Mouse (Mus musculus) frontal cortex, postnatal 14 days (tissue): Measurements from ENCODE around the gene 1700013G24Rik.
A peak's percentile ranks its signal among the peaks of the same experiment; 100 is the strongest.
"Not testable (repeated sequence)": the region's sequence is repeated elsewhere in the genome, so short reads cannot be mapped to it uniquely, and the experiment has no call there.

ENCODE experiments used
- DNase-seq, 2 experiments: peaks; one replicate each; pipeline ENCODE4 v3.0.0; 2022; ENCODE audit warnings: low spot score in 2 of 2

1700013G24Rik gene

GRCm38 (mm10) chr4:137453234-137453767, at the start of gene 1700013G24Rik:
Gene 1700013G24Rik (plus strand): TSS chr4:137453284.
- no peak for DNase-seq

- DNase-seq, result no peak
Measured at GRCm38 (mm10) chr4:137405571-137405970, 47.5 kb upstream of the 1700013G24Rik start.

DNA sequence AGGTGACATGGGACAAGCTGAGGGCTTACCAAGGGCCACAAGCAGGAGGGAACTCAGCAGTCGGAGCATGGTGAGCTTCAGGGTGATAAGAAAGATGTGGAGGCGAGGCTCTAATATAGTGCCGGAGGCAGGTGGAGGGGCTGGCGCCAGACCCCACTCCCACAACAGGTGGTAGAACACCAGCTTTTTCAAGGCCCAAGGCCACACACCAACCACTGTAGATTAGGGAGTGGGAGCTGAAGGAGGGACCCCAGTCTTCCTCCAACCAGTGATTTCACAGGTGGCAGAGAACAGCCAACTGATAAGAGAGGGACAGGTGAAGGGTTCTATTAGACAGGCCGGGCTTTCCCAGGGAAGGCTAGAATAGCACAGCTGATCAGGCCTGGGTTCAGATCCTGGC, 43.4 kb upstream of the 1700013G24Rik start, which contains the start of gene Cela3a:
Gene Cela3a (minus strand): TSS at position 101 of the 400 bp plus-strand sequence.
- no peak for DNase-seq

DNA sequence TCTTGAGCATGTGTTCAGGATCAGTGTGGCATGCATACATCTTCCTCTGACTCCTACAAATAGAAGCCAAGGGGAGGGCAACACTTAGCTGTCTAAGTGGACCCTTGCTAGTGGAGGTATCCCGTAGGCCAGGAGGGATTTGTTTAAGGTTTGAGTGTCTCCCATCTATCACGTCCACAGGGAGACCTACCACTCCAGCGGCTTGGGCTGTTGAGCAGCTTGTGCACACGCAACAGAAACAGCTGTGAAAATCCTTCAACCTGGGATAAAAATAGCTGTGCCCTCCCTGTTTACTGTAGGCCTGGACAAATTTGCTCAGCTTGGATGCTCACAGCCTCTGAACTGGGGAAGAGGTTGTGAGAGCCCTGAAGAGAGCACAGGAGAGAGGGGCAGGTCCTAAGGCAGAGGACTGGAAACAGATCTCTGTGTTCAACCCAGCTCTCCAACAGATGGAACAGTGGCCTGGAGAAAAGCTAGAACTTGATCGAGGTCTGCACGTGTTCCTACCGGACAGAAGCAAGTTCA, 40.8 kb upstream of the 1700013G24Rik start:
- DNase-seq, result not testable (repeated sequence)

GRCm38 (mm10) chr4:137414936-137415335, 38.1 kb upstream of the 1700013G24Rik start:
- DNase-seq, result no peak

GRCm38 (mm10) chr4:137417712-137418564, 35.1 kb upstream of the 1700013G24Rik start:
- no peak for DNase-seq

- no peak for DNase-seq
Measured at GRCm38 (mm10) chr4:137430502-137430901, 22.6 kb upstream of the 1700013G24Rik start, which contains the start of gene Cela3b. Gene Cela3b (minus strand): TSS chr4:137430540.

GRCm38 (mm10) chr4:137432700-137433550, 20.2 kb upstream of the 1700013G24Rik start:
- DNase-seq, result not testable (repeated sequence)

DNA sequence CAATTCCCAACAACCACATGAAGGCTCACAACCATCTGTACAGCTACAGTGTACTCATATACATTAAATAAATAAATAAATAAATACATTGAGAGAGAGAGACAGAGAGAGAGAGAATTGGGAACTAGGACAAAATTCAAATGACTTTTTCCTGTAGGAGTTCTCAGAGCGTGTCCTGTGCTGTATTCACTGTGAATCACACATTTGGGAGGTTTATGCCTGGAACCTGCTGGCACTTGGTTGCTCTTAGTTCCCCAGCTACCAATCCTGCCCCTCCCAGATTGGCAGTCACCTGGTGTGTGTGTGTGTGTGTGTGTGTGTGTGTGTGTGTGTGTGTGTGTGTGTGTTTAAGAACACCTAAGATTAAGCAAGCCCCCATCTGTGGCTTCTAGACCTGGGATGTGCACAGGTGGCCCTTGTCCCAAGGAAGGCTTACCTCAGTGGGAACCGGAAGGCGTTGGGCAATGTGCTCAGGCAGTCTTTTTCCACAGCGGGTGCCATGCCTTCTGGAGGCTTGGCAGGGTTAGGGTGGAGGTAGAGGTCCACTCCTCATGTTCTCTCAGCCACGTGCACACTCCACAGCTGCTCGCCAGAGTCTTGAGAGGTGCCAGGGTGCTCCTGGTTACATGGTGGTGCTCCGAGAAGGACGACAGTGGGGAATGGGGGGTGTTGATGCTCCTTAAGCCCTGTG, 16.0 kb upstream of the 1700013G24Rik start:
- DNase-seq, result no peak

- DNase-seq, result no peak
Measured at GRCm38 (mm10) chr4:137438842-137439241, 14.2 kb upstream of the 1700013G24Rik start.

DNA sequence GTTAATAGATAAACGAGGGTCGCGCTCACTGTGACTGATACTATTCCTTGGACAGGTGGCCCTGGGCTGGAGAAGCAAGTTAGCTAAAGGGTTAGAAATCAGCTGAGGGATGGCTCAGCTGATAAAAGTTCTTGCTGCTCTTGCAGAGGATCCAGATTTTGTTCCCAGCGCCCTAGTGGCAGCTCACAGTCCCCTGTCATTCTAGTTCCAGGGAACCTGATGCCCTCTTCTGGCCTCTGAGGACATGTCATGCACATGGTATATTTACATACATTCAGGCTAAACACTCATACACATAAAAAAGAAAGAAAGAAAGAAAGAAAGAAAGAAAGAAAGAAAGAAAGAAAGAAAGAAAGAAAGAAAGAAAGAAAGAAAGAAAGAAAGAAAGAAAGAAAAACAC, 11.8 kb upstream of the 1700013G24Rik start:
- no peak for DNase-seq

GRCm38 (mm10) chr4:137443625-137444024, 9.5 kb upstream of the 1700013G24Rik start:
- peak; percentile 35 to 77 for DNase-seq

- no peak for DNase-seq
Measured at GRCm38 (mm10) chr4:137445881-137446280, 7.2 kb upstream of the 1700013G24Rik start.

DNA sequence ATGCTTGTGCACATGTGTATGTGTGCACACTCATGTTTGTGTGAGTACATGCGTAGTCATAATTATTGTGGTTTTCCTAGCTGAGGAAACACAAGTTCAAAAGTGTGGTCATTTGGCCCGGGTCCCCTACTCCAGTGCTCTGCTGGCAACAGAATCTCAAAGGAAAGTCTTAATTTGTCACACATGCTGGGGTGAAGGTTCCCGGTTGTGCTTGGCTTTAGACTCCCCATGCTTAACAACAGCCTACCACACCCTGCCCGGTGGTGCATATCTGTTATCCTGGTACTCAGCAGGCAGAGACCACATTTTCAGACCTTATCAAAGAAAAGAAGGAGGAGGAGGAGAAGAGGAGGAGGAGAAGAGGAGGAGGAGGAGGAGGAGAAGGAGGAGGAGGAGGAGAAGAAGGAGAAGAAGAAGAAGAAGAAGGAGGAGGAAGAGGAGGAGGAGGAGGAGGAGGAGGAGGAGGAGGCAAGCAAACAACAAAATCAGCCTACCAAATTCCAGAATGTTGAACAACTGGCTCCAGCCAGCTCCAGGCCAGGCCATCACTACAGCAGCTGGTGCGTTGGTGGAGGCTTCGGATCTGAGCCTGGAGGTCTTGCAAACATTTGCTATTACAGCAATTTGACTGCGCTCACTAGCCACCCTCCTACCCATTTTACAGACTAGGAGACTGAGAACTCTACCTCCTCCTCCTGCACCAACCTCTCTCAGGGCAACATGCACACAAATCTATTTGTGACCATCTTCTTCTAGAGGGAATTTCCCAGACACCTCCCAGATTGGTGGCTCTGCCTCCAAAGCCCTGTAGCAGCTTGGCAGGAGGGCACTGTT, 5.5 kb upstream of the 1700013G24Rik start:
- no peak for DNase-seq

DNA sequence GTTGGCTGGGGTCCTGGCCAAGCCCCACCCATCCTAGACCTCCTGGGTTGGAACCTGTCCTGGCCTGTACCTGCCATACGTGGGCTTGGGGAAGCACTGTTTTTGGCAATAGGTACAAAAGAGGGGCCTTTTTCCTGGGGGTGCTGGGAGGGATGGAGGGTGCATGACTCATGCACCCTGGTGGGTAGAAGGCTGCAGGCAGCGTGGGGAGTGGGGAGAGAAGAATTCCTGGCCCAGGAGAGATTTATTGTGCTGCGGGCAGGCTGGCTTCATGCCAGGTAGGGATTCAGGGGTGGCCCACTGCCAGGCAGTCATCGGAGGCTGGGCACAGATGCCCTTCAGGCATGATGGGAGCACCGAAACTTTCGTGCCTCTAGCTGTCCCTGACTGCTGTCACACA, 4.9 kb upstream of the 1700013G24Rik start:
- DNase-seq, result no peak

- DNase-seq, result no peak
Measured at GRCm38 (mm10) chr4:137448641-137449040, 4.4 kb upstream of the 1700013G24Rik start.

DNA sequence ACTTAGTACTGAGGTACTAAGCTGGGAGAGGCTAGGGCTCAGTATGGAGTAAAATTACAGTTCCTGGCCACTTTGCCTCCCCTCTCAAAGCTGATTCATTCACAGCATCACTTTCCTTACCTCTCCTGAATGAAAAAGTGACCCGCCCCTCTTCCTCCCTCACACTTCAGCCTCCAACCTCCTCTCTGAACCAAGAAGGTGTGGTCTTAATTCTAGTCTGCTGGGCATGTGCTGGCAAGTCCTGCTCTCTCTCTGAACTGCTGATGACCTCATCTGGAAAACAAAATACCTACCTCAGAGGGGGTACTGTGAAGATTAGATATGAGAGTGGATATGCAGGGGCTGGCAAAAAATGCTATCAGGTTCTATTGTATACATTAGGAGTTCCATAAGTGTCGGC, 4.0 kb upstream of the 1700013G24Rik start:
- no peak for DNase-seq

DNA sequence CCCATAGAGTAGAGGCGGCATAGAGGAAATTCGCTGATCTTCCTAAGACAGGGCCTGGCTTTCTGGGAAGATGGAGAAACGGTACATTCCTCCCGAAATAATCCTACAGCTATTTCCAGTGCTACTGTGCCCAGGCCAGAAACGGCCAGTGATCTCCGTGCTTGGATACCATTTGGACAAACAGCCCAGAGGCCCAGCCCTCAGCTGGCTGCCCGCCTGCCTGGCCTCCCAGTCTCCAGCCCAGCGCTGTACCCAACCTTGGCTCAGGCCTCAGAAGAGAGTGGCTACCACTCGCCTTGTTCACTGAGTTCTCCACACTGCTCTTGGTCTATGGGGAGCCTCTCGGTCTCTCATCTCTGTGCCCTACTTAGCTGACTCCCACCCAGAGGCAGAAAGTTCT, 3.4 kb upstream of the 1700013G24Rik start:
- no peak for DNase-seq

DNA sequence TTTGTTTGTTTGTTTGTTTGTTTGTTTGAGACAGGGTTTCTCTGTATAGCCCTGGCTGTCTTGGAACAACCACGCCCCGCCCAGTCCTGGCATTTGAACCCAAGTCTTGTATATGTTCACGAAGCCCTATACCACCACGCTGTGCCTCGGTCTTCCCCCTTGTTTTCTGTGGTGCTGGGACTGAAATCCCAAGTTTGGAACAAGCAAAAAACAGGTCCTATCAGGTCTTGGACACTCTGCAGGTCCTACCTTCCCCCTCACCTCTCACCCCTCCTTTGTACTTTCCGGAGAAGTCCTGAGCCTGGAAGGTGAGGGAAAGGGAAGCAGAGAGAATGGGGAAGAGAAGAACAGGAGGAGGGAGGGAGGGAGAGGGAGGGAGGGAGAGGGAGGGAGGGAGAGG, 894 bp upstream of the 1700013G24Rik start:
- no peak for DNase-seq

- DNase-seq, result no peak
Measured at GRCm38 (mm10) chr4:137454582-137454981, 1.5 kb downstream of the 1700013G24Rik start.
